Mouse (Mus musculus) intestine, postnatal 0 days (tissue): Measurements from ENCODE around the gene Sdccag8. TPM values are rescaled to one million over a fixed set of nuclear protein-coding genes. Genes with fewer than 3 reads are reported as not detected.

Experiments
- ATAC-seq: fragments of 200-750 bp; cut with Nextera tagmentation; 2 replicates; pipeline ENCODE4 v1.8.0; 2017; ENCODE audit warnings: mild to moderate bottlenecking, moderate TSS enrichment, moderate library complexity
- H3K27ac ChIP-seq: fragments of 300-500 bp; sonication (generic); 2 replicates; pipeline ENCODE4 v1.5.1; 2014; ENCODE audit warnings: mild to moderate bottlenecking, low read depth, low read length, moderate library complexity
- H3K27me3 ChIP-seq: fragments of 300-500 bp; sonication (generic); replicated peaks from 2 replicates; pipeline ENCODE4 v1.6.1; 2014; ENCODE audit warnings: low read length, mixed read lengths; ENCODE audit not compliant: control insufficient read depth, insufficient read depth
- H3K36me3 ChIP-seq: fragments of 300-500 bp; sonication (generic); 2 replicates; pipeline ENCODE4 v1.6.1; 2014; ENCODE audit warnings: mild to moderate bottlenecking, moderate library complexity; ENCODE audit not compliant: control insufficient read depth, insufficient read depth
- H3K4me1 ChIP-seq: fragments of 300-500 bp; sonication (generic); replicated peaks from 2 replicates; pipeline ENCODE4 v1.6.1; 2014; ENCODE audit warnings: antibody characterized with exemption, low read length, mixed read lengths; ENCODE audit not compliant: control insufficient read depth, insufficient read depth
- H3K4me2 ChIP-seq: fragments of 300-500 bp; sonication (generic); replicated peaks from 2 replicates; pipeline ENCODE4 v1.6.1; 2014; ENCODE audit warnings: low read depth, mild to moderate bottlenecking, moderate library complexity
- H3K4me3 ChIP-seq: fragments of 300-500 bp; sonication (generic); 2 replicates; pipeline ENCODE4 v1.5.1; 2014; ENCODE audit warnings: low read depth, low read length
- H3K9ac ChIP-seq: fragments of 300-500 bp; sonication (generic); 2 replicates; pipeline ENCODE4 v1.6.1; 2014; ENCODE audit warnings: mild to moderate bottlenecking, low read depth, low read length
- H3K9me3 ChIP-seq: fragments of 300-500 bp; sonication (generic); 2 replicates; pipeline ENCODE4 v1.6.1; 2016; ENCODE audit warnings: mixed run types; ENCODE audit not compliant: control insufficient read depth
- CTCF ChIP-seq: sonication (generic); IDR thresholded peaks from 2 replicates; pipeline ENCODE4 v1.5.1; 2016; ENCODE audit warnings: low read depth, mild to moderate bottlenecking, control low read depth, antibody characterized with exemption, moderate library complexity
- WGBS: fragments of 180-500 bp; shearing (Covaris S2); extraction: QIAGEN DNeasy Blood & Tissue Kit; methylation state at CpG from one replicate; pipeline ENCODE4 v1.1.7; 2014; 5-methylcytosine and 5-hydroxymethylcytosine counted together
- polyA plus RNA-seq: library from polyadenylated mRNA; unstranded; fragments of >200 nt; fragmentation: Nextera tagmentation; extraction: Ambion mirVana; gene quantifications from 2 replicates; pipeline ENCODE4 v1.2.1, GENCODE M21; 2015

Sdccag8 gene
- polyA plus RNA-seq, 1 experiment from 2014 or later = 55.1 TPM

GRCm38 (mm10) chr1:176943126-176943525 lies 128.7 kb downstream of the Sdccag8 start:
- Histone ChIP-seq H3K36me3 (no peaks in the 10 kb centered on the region), H3K9me3 (no peaks in the 10 kb centered on the region), H3K27me3 (no peaks in the 10 kb centered on the region), H3K4me2 (no peak overlapping the region), H3K4me3 (no peak overlapping the region), H3K27ac (no peak overlapping the region), H3K4me1 (no peaks in the 10 kb centered on the region), H3K9ac (no peak overlapping the region)
- WGBS = 95% methylated on average over 5 of the region's 5 CpGs
- TF ChIP-seq CTCF = no peak
- no peak for ATAC-seq

GRCm38 (mm10) chr1:176943987-176944386 lies 129.5 kb downstream of the Sdccag8 start:
- H3K27ac ChIP-seq = no peak overlapping the region
- no peak for ATAC-seq
- no peak overlapping the region for H3K9ac ChIP-seq
- no peaks in the 10 kb centered on the region for H3K27me3 ChIP-seq
- H3K4me3 ChIP-seq = no peak overlapping the region
- no peaks in the 10 kb centered on the region for H3K9me3 ChIP-seq
- no peak overlapping the region for H3K4me2 ChIP-seq
- 82% methylated on average over 5 of the region's 5 CpGs for WGBS
- no peaks in the 10 kb centered on the region for H3K36me3 ChIP-seq
- H3K4me1 ChIP-seq = no peaks in the 10 kb centered on the region
- no peak for TF ChIP-seq CTCF

GRCm38 (mm10) chr1:176944458-176945174 lies 130.2 kb downstream of the Sdccag8 start:
- ATAC-seq = no peak
- Histone ChIP-seq H3K9me3 (no peaks in the 10 kb centered on the region), H3K9ac (no peak overlapping the region), H3K27ac (no peak overlapping the region), H3K27me3 (no peaks in the 10 kb centered on the region), H3K4me1 (no peaks in the 10 kb centered on the region), H3K36me3 (no peaks in the 10 kb centered on the region), H3K4me2 (no peak overlapping the region), H3K4me3 (no peak overlapping the region)
- WGBS = 78% methylated on average over 8 of the region's 8 CpGs
- TF ChIP-seq CTCF = no peak

- H3K27me3 ChIP-seq = no peaks in the 10 kb centered on the region
- H3K27ac ChIP-seq = no peak overlapping the region
- H3K4me3 ChIP-seq = no peak overlapping the region
- H3K4me2 ChIP-seq = no peak overlapping the region
- TF ChIP-seq CTCF = no peak
- 91% methylated on average over 12 of the region's 12 CpGs for WGBS
- H3K4me1 ChIP-seq = no peaks in the 10 kb centered on the region
- no peak for ATAC-seq
- no peaks in the 10 kb centered on the region for H3K36me3 ChIP-seq
- no peak overlapping the region for H3K9ac ChIP-seq
- no peaks in the 10 kb centered on the region for H3K9me3 ChIP-seq
These were observed 130.7 kb downstream of the Sdccag8 start for GRCm38 (mm10) chr1:176945175-176945540.

GRCm38 (mm10) chr1:176946031-176946795 lies 131.8 kb downstream of the Sdccag8 start:
- Histone ChIP-seq H3K9ac (no peak overlapping the region), H3K9me3 (no peaks in the 10 kb centered on the region), H3K27me3 (no peaks in the 10 kb centered on the region), H3K4me3 (no peak overlapping the region), H3K27ac (no peak overlapping the region), H3K4me2 (no peak overlapping the region), H3K4me1 (no peaks in the 10 kb centered on the region), H3K36me3 (no peaks in the 10 kb centered on the region)
- 85% methylated on average over 11 of the region's 11 CpGs for WGBS
- ATAC-seq = no peak
- no peak for TF ChIP-seq CTCF

GRCm38 (mm10) chr1:176946796-176947181 lies 132.3 kb downstream of the Sdccag8 start:
- WGBS = 83% methylated on average over 7 of the region's 7 CpGs

More at GRCm38 (mm10) chr1:176946796-176947181, 132.3 kb downstream of the Sdccag8 start:
- Histone ChIP-seq H3K9ac (no peak overlapping the region), H3K4me2 (no peak overlapping the region), H3K27ac (no peak overlapping the region), H3K4me3 (no peak overlapping the region), H3K36me3 (no peaks in the 10 kb centered on the region), H3K27me3 (no peaks in the 10 kb centered on the region), H3K4me1 (no peaks in the 10 kb centered on the region), H3K9me3 (no peaks in the 10 kb centered on the region)
- ATAC-seq = no peak
- TF ChIP-seq CTCF = no peak
